Mouse (Mus musculus): ENCODE measurements around the gene Adat3. TPM values are rescaled to one million over a fixed set of nuclear protein-coding genes. Genes with fewer than 3 reads are reported as not detected.
A peak's percentile ranks its signal among the peaks of the same experiment; 100 is the strongest.

Gene Adat3
- polyA plus RNA-seq, 1 experiment from 2014 or later = 4.0 TPM

DNA sequence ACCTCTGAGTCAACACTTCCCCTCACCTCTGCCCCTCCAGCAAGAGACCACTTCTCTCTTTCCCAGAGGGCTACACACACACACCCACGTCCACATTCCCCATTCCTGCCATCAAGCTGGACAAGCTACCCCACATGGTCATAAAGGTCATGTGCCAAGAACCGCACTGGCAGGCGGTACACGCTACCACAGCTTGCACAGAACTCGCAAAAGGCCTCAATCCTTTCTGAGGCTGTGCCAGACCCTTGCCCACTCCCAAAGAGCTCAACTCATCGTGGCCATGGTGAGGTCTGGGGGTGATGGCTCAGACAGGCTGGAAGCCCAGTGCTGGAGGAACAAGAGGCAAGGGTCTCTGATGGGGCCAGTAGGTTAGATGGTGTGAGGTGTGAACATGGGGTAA lies 52.2 kb downstream of the Adat3 start:
- no peak overlapping the region for H3K9ac ChIP-seq (ENCODE audit: low read length)

DNA sequence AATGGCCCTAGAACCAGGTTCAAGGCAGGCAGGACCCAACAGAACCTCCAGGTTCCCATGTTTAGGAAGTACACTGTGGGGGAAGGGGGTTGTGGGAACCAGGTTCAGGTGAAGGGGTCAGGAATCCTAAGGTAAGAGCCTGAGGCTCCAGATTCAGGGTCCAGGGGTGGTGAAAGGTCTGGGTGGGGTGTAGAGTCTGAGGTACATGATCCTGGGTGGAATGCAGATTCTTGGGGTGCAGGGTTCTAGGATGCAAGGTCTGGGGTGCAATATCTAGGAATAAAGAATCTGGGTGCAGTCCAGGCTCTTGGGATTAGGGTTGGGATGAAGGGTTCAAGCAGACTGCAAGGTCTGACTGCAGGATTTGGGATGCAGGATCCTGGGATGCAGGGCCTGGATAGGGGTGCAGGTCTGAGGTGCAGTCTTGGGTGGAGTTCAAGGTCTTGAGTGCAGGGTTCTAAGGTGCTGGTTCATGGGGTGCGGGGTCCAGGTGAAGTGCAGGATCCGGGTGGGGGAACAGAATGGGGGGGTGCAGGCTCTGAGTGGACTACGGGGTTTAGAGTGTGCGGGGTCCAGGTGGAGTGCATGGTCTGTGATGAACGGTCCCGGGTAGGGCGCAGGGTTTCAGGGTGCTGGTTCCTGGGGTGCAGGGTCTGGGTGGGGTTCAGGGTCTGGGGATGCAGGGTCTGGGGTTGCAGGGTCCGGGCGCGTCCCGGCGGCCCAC lies 52.9 kb downstream of the Adat3 start:
- no peaks in the 10 kb centered on the region for H3K36me3 ChIP-seq (ENCODE audit: control insufficient read depth, insufficient read depth)
- H3K9ac ChIP-seq (ENCODE audit: low read length) = peak overlapping the region; percentile 98
- no peaks in the 10 kb centered on the region for H3K9me3 ChIP-seq (replicated peaks; ENCODE audit: control insufficient read depth, low read length)
- ATAC-seq (replicated peaks; ENCODE audit: extremely low read depth, insufficient read depth, low FRiP score) = peak; percentile 11; the same call in 1 of the 2 replicates
- no peaks in the 10 kb centered on the region for H3K27me3 ChIP-seq (ENCODE audit: control insufficient read depth, insufficient read depth, low read length)
- peak overlapping the region; percentile 92 for H3K4me2 ChIP-seq (ENCODE audit: low read depth, low read length)
- H3K4me3 ChIP-seq (ENCODE audit: low read length) = peak overlapping the region; percentile 88
- H3K27ac ChIP-seq (ENCODE audit: low read length) = peak overlapping the region; percentile 80
- peaks cover 29% of the 10 kb centered on the region for H3K4me1 ChIP-seq (ENCODE audit: control insufficient read depth, insufficient read depth, low read length)
- 2% methylated on average over 12 of the region's 12 CpGs for WGBS

More for the DNA sequence above, 52.2 kb downstream of the Adat3 start:
- Histone ChIP-seq H3K4me2 (ENCODE audit: low read depth, low read length) (peak overlapping the region; percentile 92; the same call in 1 of the 2 replicates), H3K4me3 (ENCODE audit: low read length) (no peak overlapping the region), H3K4me1 (ENCODE audit: control insufficient read depth, insufficient read depth, low read length) (peaks cover 29% of the 10 kb centered on the region), H3K9me3 (replicated peaks; ENCODE audit: control insufficient read depth, low read length) (no peaks in the 10 kb centered on the region), H3K27me3 (ENCODE audit: control insufficient read depth, insufficient read depth, low read length) (no peaks in the 10 kb centered on the region), H3K36me3 (ENCODE audit: control insufficient read depth, insufficient read depth) (no peaks in the 10 kb centered on the region), H3K27ac (ENCODE audit: low read length) (no peak overlapping the region)
- 79% methylated on average over 6 of the region's 6 CpGs for WGBS
- ATAC-seq (replicated peaks; ENCODE audit: extremely low read depth, insufficient read depth, low FRiP score) = no peak

- ATAC-seq (replicated peaks; ENCODE audit: extremely low read depth, insufficient read depth, low FRiP score) = peak; percentile 85
- H3K27me3 ChIP-seq (ENCODE audit: control insufficient read depth, insufficient read depth, low read length) = no peaks in the 10 kb centered on the region
- H3K36me3 ChIP-seq (ENCODE audit: control insufficient read depth, insufficient read depth) = no peaks in the 10 kb centered on the region
- H3K27ac ChIP-seq (ENCODE audit: low read length) = peak overlapping the region; percentile 85
- H3K4me1 ChIP-seq (ENCODE audit: control insufficient read depth, insufficient read depth, low read length) = peaks cover 31% of the 10 kb centered on the region
- peak overlapping the region; percentile 92 for H3K4me2 ChIP-seq (ENCODE audit: low read depth, low read length)
- peak overlapping the region; percentile 98 for H3K9ac ChIP-seq (ENCODE audit: low read length)
- WGBS = under 1% methylated on average over 71 of the region's 72 CpGs
- H3K4me3 ChIP-seq (ENCODE audit: low read length) = peak overlapping the region; percentile 88
- H3K9me3 ChIP-seq (replicated peaks; ENCODE audit: control insufficient read depth, low read length) = no peaks in the 10 kb centered on the region
Observed at GRCm38 (mm10) chr10:80656130-80656862, 53.6 kb downstream of the Adat3 start.

DNA sequence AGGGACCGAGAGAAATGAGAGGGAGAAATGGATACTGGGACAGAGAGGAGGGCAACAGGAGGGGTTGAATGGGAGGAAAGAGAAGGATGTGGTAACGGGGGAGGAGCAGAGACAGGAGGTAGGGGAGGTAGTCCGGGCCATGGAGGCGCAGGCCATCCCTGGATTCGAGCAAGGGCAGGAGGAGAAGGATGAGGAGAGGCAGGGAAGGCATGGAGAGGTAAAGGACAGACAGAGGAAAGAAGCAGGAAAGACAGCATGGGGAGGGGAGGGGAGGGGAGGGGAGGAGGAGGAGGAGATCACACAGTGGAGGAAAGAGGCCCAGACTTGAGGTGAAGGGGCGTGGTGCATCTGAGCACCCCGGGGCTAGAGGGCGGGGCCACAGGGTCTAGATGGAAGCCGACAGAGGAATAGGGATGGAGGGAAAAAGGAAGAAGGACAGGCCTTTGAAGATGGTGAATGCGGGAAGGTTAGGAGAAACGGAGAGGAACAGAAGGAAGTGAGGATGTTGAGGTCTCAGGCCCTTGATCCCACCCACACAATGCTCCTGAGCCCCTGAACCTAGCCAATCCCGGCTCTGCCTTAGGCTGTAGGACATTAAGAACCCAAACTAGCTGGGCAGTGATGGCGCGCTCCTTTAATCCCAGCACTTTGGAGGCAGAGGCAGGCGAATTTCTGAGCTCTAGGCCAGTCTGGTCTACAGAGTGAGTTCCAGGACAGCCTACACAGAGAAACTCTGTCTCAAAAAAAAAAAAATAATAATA lies 54.4 kb downstream of the Adat3 start, which contains the start of gene Btbd2:
Gene Btbd2, minus strand, starts transcription at position 209 of the 761 bp plus-strand sequence.
- peak within 1 kb of the TSS; percentile 85 for H3K27ac ChIP-seq (ENCODE audit: low read length)
- peaks cover 31% of the 10 kb centered on the region for H3K4me1 ChIP-seq (ENCODE audit: control insufficient read depth, insufficient read depth, low read length)
- peak within 1 kb of the TSS; percentile 92 for H3K4me2 ChIP-seq (ENCODE audit: low read depth, low read length)
- no peaks in the 10 kb centered on the region for H3K36me3 ChIP-seq (ENCODE audit: control insufficient read depth, insufficient read depth)
- 26% methylated on average over 15 of the region's 15 CpGs for WGBS
- H3K27me3 ChIP-seq (ENCODE audit: control insufficient read depth, insufficient read depth, low read length) = no peaks in the 10 kb centered on the region
- peak within 1 kb of the TSS; percentile 98 for H3K9ac ChIP-seq (ENCODE audit: low read length)
- H3K4me3 ChIP-seq (ENCODE audit: low read length) = peak within 1 kb of the TSS; percentile 88
- ATAC-seq (replicated peaks; ENCODE audit: extremely low read depth, insufficient read depth, low FRiP score) = peak; percentile 10; the same call in 1 of the 2 replicates
- H3K9me3 ChIP-seq (replicated peaks; ENCODE audit: control insufficient read depth, low read length) = no peaks in the 10 kb centered on the region

Small RNAs within 50 kb of the gene (microRNA-seq; reads per million reads assigned to microRNA genes)
- gene Mir6912 = not detected

Other genes with a start within 250 kb of the Adat3 start
- gene Plk5, start 246.4 kb upstream of the Adat3 start, polyA plus RNA-seq (2015; fragmentation: Nextera tagmentation; extraction: Ambion mirVana) = 0.07 and 0.14 TPM in 2 replicates
- gene Mex3d, start 215.2 kb upstream of the Adat3 start, polyA plus RNA-seq (2015; fragmentation: Nextera tagmentation; extraction: Ambion mirVana) = 2.8 TPM in 2 replicates
- 136 and 155 TPM in 2 replicates for gene Mbd3, start 203.3 kb upstream of the Adat3 start, polyA plus RNA-seq (2015; fragmentation: Nextera tagmentation; extraction: Ambion mirVana)
- 1,492 and 1,877 TPM in 2 replicates for gene Uqcr11, start 196.1 kb upstream of the Adat3 start, polyA plus RNA-seq (2015; fragmentation: Nextera tagmentation; extraction: Ambion mirVana)
- 41.9 and 47.0 TPM in 2 replicates for gene Tcf3, start 169.2 kb upstream of the Adat3 start, polyA plus RNA-seq (2015; fragmentation: Nextera tagmentation; extraction: Ambion mirVana)
- gene Onecut3, start 108.0 kb upstream of the Adat3 start, polyA plus RNA-seq (2015; fragmentation: Nextera tagmentation; extraction: Ambion mirVana) = not detected in 2 replicates
- 0.03 and 0.04 TPM in 2 replicates for gene Atp8b3, start 63.8 kb upstream of the Adat3 start, polyA plus RNA-seq (2015; fragmentation: Nextera tagmentation; extraction: Ambion mirVana)
- 15.0 and 16.5 TPM in 2 replicates for gene Rexo1, start 41.3 kb upstream of the Adat3 start, polyA plus RNA-seq (2015; fragmentation: Nextera tagmentation; extraction: Ambion mirVana)
- gene Klf16, start 25.6 kb upstream of the Adat3 start, polyA plus RNA-seq (2015; fragmentation: Nextera tagmentation; extraction: Ambion mirVana) = 5.8 and 6.0 TPM in 2 replicates
- gene Abhd17a, start 12.5 kb upstream of the Adat3 start, polyA plus RNA-seq (2015; fragmentation: Nextera tagmentation; extraction: Ambion mirVana) = 79.5 and 91.7 TPM in 2 replicates
- gene Scamp4, start within 50 bp of the Adat3 start, polyA plus RNA-seq (2015; fragmentation: Nextera tagmentation; extraction: Ambion mirVana) = 60.1 and 68.4 TPM in 2 replicates
- gene Gm49322, start 3.1 kb downstream of the Adat3 start, polyA plus RNA-seq (2015; fragmentation: Nextera tagmentation; extraction: Ambion mirVana) = 2.2 and 2.8 TPM in 2 replicates
- gene Csnk1g2, start 20.0 kb downstream of the Adat3 start, polyA plus RNA-seq (2015; fragmentation: Nextera tagmentation; extraction: Ambion mirVana) = 50.7 and 103 TPM in 2 replicates
- gene Btbd2, start 54.2 kb downstream of the Adat3 start, polyA plus RNA-seq (2015; fragmentation: Nextera tagmentation; extraction: Ambion mirVana) = 41.7 and 58.2 TPM in 2 replicates
- gene Mknk2, start 75.2 kb downstream of the Adat3 start, polyA plus RNA-seq (2015; fragmentation: Nextera tagmentation; extraction: Ambion mirVana) = 82.1 and 92.8 TPM in 2 replicates
- 29.0 and 33.4 TPM in 2 replicates for gene Mob3a, start 99.1 kb downstream of the Adat3 start, polyA plus RNA-seq (2015; fragmentation: Nextera tagmentation; extraction: Ambion mirVana)
- 11.2 and 13.2 TPM in 2 replicates for gene Izumo4, start 99.3 kb downstream of the Adat3 start, polyA plus RNA-seq (2015; fragmentation: Nextera tagmentation; extraction: Ambion mirVana)
- gene Ap3d1, start 139.4 kb downstream of the Adat3 start, polyA plus RNA-seq (2015; fragmentation: Nextera tagmentation; extraction: Ambion mirVana) = 45.7 and 49.5 TPM in 2 replicates
- 18.8 and 19.2 TPM in 2 replicates for gene Dot1l, start 152.3 kb downstream of the Adat3 start, polyA plus RNA-seq (2015; fragmentation: Nextera tagmentation; extraction: Ambion mirVana)
- 42.3 and 47.7 TPM in 2 replicates for gene Sf3a2, start 195.3 kb downstream of the Adat3 start, polyA plus RNA-seq (2015; fragmentation: Nextera tagmentation; extraction: Ambion mirVana)
- gene Plekhj1, start 195.7 kb downstream of the Adat3 start, polyA plus RNA-seq (2015; fragmentation: Nextera tagmentation; extraction: Ambion mirVana) = 79.4 and 83.3 TPM in 2 replicates
- gene Amh, start 202.4 kb downstream of the Adat3 start, polyA plus RNA-seq (2015; fragmentation: Nextera tagmentation; extraction: Ambion mirVana) = 0.13 and 0.29 TPM in 2 replicates
- 5.6 and 6.7 TPM in 2 replicates for gene Jsrp1, start 210.6 kb downstream of the Adat3 start, polyA plus RNA-seq (2015; fragmentation: Nextera tagmentation; extraction: Ambion mirVana)
- 2,111 and 2,265 TPM in 2 replicates for gene Oaz1, start 223.8 kb downstream of the Adat3 start, polyA plus RNA-seq (2015; fragmentation: Nextera tagmentation; extraction: Ambion mirVana)
- gene Lingo3, start 241.2 kb downstream of the Adat3 start, polyA plus RNA-seq (2015; fragmentation: Nextera tagmentation; extraction: Ambion mirVana) = 0.39 and 0.84 TPM in 2 replicates